Mouse (Mus musculus): Measurements from ENCODE around the gene Elmod3. TPM values are rescaled to one million over a fixed set of nuclear protein-coding genes. Genes with fewer than 3 reads are reported as not detected.

Gene Elmod3
- polyA plus RNA-seq, 1 experiment from 2014 or later = 16.7 TPM

DNA sequence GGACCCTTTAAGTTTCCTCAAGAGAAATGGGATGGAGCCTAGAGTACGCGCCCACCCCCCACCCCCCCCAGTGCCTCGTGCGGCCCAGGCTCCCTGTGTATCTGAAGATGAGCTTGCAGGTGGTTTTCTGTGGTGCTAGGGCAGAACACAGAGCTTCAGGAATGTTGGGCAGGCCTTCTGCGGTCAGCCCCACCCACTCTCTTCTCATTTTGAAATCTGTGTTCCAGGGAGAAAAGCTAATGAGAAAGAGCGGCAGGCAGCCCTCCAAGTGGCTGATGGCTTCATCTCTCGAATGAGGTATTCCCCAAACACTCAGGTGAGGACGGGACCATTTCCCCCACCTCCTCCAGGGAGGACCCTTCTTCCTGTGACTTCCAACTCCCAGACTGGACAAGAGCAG is 37.4 kb downstream of the Elmod3 start:
- Histone ChIP-seq H3K27ac (no peak overlapping the region), H3K4me3 (no peak overlapping the region), H3K9me3 (no peaks in the 10 kb centered on the region), H3K27me3 (no peaks in the 10 kb centered on the region), H3K9ac (no peak overlapping the region), H3K4me2 (replicated peaks) (no peak overlapping the region), H3K36me3 (no peaks in the 10 kb centered on the region), H3K4me1 (peaks cover 16% of the 10 kb centered on the region)
- 76% methylated on average over 8 of the region's 8 CpGs for WGBS
- ATAC-seq (ENCODE audit: low FRiP score, low read depth) = no peak

DNA sequence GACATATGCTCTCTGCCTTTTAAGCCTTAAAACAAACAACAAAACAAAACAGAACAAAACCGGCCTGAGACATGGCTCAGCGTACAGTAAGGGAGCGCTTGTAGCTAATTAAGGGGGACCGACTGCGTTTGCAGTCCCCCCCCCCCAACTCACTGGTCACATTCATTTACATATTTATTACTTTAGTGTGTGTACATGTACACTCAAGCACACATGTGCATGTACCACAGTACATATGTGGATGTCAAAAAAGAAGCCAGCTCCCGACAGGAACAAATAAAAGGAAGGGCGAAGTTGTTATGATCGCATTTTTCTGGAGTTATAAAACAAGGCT is 45.2 kb downstream of the Elmod3 start:
- H3K4me2 ChIP-seq (replicated peaks) = peak overlapping the region; percentile 68
- H3K9ac ChIP-seq = peak overlapping the region; percentile 58
- H3K27ac ChIP-seq = peak overlapping the region; percentile 79; the same call in 1 of the 2 replicates
- no peak; the same call in 1 of the 2 replicates for ATAC-seq (ENCODE audit: low FRiP score, low read depth)
- H3K9me3 ChIP-seq = no peaks in the 10 kb centered on the region
- 12% methylated on average over 8 of the region's 8 CpGs for WGBS
- H3K4me3 ChIP-seq = peak overlapping the region; percentile 44
- no peaks in the 10 kb centered on the region for H3K27me3 ChIP-seq
- peaks cover 28% of the 10 kb centered on the region for H3K4me1 ChIP-seq
- no peaks in the 10 kb centered on the region for H3K36me3 ChIP-seq

DNA sequence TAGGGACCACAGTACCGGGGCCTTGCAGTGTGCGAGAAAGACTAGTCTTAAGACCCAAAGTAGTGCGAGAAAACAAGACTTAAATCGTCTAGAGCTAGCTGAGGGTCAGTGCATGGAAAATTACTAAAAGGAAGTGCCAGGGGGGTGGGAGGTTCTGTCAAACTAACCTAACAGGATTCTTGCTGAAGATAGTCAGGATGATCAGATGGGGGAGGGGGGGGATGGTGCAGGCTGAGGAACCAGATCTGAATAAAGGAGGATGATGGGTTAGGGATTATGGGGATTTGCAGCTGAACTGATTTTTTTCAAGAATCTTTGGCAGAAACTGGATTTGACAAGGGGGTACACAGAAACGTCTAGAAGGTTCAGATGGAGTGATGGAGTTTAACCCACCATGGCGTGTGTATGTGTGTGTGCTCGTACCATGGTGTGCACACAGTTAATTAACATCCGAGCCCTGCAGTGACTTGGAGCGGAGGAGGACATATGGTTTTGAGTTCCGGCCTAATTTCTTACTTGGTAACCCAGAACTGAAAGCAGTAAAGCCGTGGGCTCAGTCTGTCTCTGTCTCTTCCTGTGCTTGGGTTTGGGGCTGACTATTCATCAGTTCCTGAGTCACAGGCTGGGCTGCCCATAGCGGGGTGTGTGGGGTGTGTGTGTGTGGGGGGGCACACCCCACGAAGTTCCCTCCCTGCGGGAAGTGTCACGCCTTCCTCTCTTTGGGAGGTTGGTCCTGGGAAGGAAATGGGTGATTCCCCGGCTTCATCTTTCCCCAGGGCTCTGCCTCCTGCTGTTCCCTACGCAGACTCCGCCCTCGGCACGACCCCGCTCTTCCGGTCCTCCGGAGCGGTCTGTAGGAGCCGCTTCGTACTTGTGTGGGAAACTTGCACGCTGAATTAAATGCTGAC is 45.8 kb downstream of the Elmod3 start:
- WGBS = 12% methylated on average over 27 of the region's 27 CpGs

DNA sequence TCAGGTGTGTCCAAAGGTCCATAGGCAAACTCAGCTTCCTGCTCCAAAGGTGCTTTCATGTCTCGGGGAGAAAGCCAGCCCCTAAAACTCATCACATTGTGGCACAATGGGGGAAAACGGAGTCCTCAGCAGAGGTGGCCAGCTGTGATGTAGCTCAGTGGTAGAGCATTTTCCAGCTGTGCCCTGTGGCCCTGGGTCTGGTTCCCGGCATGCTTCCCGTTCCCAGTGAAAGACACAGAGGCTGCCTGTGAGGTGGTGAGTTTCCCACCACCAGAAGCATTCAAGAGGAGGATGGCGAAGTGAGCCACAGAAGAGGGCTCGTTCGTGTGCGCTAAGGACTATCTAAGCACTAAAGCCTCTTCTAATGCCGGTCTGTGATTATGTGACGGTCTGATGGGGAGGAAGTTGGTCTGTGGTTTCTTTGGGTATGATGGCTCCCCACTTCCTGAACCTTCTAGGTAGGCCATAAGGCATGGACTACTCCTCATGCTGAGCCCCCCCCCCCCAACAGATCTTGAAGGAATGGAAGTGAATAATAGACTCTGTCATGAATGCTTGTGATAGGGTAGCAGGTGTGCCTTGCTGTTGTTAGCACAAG is 47.6 kb downstream of the Elmod3 start:
- Histone ChIP-seq H3K27me3 (no peaks in the 10 kb centered on the region), H3K4me3 (no peak overlapping the region), H3K9ac (no peak overlapping the region), H3K4me1 (peaks cover 29% of the 10 kb centered on the region), H3K4me2 (replicated peaks) (no peak overlapping the region), H3K9me3 (no peaks in the 10 kb centered on the region), H3K27ac (no peak overlapping the region), H3K36me3 (no peaks in the 10 kb centered on the region)
- ATAC-seq (ENCODE audit: low FRiP score, low read depth) = no peak
- 81% methylated on average over 10 of the region's 10 CpGs for WGBS

More for the DNA sequence above, 45.8 kb downstream of the Elmod3 start:
- peaks cover 28% of the 10 kb centered on the region for H3K4me1 ChIP-seq
- H3K27me3 ChIP-seq = no peaks in the 10 kb centered on the region
- peak overlapping the region; percentile 58 for H3K9ac ChIP-seq
- H3K36me3 ChIP-seq = no peaks in the 10 kb centered on the region
- peak overlapping the region; percentile 68 for H3K4me2 ChIP-seq (replicated peaks)
- peak; percentile 85 for ATAC-seq (ENCODE audit: low FRiP score, low read depth)
- H3K27ac ChIP-seq = peak overlapping the region; percentile 79
- H3K4me3 ChIP-seq = peak overlapping the region; percentile 44
- no peaks in the 10 kb centered on the region for H3K9me3 ChIP-seq

DNA sequence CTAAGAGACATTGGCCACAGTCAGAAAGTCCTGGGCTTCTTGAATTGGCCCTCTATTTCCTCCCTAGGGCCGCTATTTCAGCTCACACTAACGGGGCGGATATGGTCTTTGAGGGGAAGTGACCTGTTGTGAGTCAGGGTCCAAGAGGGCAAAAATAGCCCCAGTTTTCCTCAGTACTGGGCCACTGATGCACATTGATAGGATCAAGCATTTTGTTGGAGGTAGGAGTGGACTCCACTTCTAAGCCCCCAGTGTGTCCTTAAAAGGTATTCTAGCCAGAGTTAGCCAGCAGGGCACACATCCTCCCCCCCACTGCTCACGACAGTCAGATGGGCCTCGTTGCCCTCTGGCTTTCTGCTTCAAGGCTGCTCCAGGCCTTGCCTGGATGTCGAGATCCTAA is 48.2 kb downstream of the Elmod3 start:
- Histone ChIP-seq H3K36me3 (no peaks in the 10 kb centered on the region), H3K4me1 (peaks cover 34% of the 10 kb centered on the region), H3K9me3 (no peaks in the 10 kb centered on the region), H3K4me2 (replicated peaks) (peak overlapping the region; percentile 9; the same call in 1 of the 2 replicates), H3K27ac (no peak overlapping the region), H3K4me3 (no peak overlapping the region), H3K27me3 (no peaks in the 10 kb centered on the region), H3K9ac (no peak overlapping the region)
- 60% methylated on average over 6 of the region's 6 CpGs for WGBS
- no peak for ATAC-seq (ENCODE audit: low FRiP score, low read depth)

DNA sequence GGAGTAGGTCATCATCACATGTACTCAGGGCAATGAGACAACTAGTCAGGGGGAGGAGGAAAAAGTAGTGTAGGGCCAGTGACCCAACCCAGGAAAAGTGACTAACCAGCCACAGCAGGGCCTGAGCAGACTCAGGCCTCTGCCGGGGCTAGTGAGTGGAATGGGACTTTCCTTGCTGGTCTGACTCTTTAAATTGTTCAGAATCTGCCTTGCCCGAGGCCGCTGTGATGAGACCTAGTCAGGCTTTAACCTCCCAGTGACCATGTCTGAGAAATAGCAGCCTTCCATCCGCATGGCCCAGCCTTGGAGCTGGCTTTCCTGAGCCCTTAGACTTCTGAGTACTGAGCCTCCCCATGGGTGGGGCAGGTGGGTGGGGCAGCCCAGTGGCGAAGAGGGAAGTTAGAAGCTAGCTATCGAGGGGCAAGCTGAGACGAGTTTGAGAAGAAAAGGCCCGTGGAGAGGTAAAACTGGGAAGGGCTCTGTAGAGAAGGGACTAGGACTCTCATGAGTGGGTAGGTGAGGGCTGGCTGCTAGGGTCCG is 49.1 kb downstream of the Elmod3 start:
- Histone ChIP-seq H3K36me3 (no peaks in the 10 kb centered on the region), H3K9ac (0 out of 2 replicates have a peak overlapping the region, but pooled peaks have one; percentile 8), H3K27me3 (no peaks in the 10 kb centered on the region), H3K4me3 (no peak overlapping the region), H3K27ac (0 out of 2 replicates have a peak overlapping the region, but pooled peaks have one; percentile 10), H3K4me2 (replicated peaks) (peak overlapping the region; percentile 9; the same call in 1 of the 2 replicates), H3K4me1 (peaks cover 43% of the 10 kb centered on the region), H3K9me3 (no peaks in the 10 kb centered on the region)
- 67% methylated on average over 9 of the region's 9 CpGs for WGBS
- no peak for ATAC-seq (ENCODE audit: low FRiP score, low read depth)

DNA sequence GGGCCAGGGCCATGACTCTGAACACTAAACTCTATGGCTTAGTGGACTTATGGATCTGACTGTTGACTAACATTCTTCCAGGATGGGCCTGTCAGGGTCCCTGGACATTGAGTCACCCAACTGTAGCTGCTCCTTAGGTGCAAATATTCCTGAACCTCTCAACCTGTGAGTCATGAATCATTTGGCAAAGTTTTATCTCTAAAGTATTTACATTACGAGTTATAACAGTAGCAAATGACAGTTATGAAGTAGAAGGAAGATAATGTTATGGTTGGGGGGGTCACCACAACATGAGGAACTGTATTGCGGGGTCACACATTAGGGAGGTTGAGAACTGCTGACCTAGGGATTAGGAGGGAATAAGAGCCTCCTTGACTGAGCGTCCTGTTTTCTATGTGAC is 50.4 kb downstream of the Elmod3 start:
- WGBS = 84% methylated on average over 3 of the region's 3 CpGs
- no peak overlapping the region for H3K27ac ChIP-seq
- H3K4me3 ChIP-seq = no peak overlapping the region
- H3K9me3 ChIP-seq = no peaks in the 10 kb centered on the region
- H3K36me3 ChIP-seq = no peaks in the 10 kb centered on the region
- no peak overlapping the region for H3K9ac ChIP-seq
- no peak for ATAC-seq (ENCODE audit: low FRiP score, low read depth)
- H3K4me1 ChIP-seq = peaks cover 44% of the 10 kb centered on the region
- no peaks in the 10 kb centered on the region for H3K27me3 ChIP-seq
- H3K4me2 ChIP-seq (replicated peaks) = no peak overlapping the region

DNA sequence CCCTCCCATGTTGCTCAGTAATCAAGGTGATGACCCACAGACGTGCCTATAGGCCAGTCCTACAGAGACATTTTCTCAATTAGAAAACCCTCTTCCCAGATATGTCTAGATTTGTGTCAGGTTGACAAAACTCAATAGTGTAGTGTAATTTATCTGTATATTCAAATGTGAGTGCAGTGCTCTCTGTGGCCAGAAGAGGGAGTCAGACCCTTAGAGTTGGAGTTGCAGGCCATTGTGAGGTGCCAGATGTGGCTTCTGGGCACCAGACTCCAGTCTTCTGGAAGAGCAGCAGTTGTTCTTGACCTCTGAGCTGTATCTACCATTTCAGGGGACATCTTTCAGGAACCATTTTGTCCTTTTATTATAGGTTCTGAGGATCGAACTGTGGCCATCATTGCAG is 51.1 kb downstream of the Elmod3 start:
- H3K9me3 ChIP-seq = no peaks in the 10 kb centered on the region
- no peaks in the 10 kb centered on the region for H3K27me3 ChIP-seq
- H3K4me1 ChIP-seq = peaks cover 38% of the 10 kb centered on the region
- no peaks in the 10 kb centered on the region for H3K36me3 ChIP-seq
- H3K4me2 ChIP-seq (replicated peaks) = no peak overlapping the region
- WGBS = 94% methylated on average over 2 of the region's 2 CpGs
- no peak overlapping the region for H3K4me3 ChIP-seq
- H3K9ac ChIP-seq = no peak overlapping the region
- no peak overlapping the region for H3K27ac ChIP-seq
- ATAC-seq (ENCODE audit: low FRiP score, low read depth) = no peak

DNA sequence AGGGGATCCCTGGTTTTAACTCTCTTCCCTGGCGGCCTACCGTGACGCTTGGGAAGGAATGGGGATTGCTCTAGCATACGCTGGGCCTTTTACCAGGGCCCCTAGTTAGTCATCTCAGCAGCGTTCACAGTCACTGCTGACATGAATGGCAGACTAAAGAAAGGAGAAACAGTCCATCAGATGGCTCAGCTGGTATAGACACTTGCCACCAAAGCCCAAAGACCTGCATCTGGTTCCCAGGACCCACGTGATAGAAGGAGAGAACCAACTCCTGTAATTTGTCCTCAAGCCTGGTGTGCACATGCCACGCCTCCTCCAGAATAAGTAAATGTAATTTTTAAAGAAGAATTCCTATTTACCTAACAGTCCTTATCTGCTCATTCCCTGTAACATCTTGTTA is 52.8 kb downstream of the Elmod3 start:
- Histone ChIP-seq H3K4me2 (replicated peaks) (no peak overlapping the region), H3K9me3 (peaks cover 4% of the 10 kb centered on the region; the same call in 1 of the 2 replicates), H3K27me3 (no peaks in the 10 kb centered on the region), H3K9ac (no peak overlapping the region), H3K4me3 (no peak overlapping the region), H3K4me1 (peaks cover 26% of the 10 kb centered on the region), H3K36me3 (no peaks in the 10 kb centered on the region), H3K27ac (no peak overlapping the region; the same call in 1 of the 2 replicates)
- 47% methylated on average over 7 of the region's 7 CpGs for WGBS
- no peak for ATAC-seq (ENCODE audit: low FRiP score, low read depth)

DNA sequence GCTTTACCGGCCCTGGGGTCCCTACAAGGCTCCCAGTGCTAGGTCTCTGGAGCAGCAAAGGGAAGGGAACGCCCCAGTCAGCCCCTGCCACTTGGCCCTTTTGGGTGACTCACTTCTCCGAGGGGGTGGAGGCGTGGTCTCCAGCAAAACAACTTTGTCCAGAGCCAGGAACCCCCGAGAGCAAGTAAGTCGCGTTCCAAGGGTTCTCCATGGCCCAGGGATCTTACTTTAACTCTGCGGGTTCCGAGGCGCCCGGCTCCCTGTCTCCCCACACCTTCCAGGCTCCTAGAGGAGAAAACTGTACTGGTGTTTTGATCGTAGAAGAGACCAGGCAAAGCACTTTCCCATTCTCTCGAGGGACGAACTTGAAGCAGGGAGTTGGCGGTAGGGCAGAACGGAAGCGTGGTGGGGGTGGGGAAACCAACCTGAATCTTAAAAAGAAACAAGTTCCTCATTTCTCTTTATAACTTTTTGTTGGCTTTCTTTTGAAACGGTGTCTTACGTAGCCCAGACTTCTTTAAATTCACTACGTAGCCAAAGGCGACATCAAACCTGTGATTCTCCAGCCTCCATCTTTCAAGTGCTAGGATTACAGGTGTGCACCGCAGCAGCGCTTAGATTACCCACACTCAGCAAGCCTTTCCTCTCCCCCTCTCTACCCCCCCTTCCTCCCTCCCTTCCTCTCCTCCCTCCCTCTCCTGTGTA is 53.8 kb downstream of the Elmod3 start, which contains the start of gene Capg:
Gene Capg, plus strand, starts transcription at position 109 of the 705 bp plus-strand sequence.
- H3K4me1 ChIP-seq = peaks cover 26% of the 10 kb centered on the region
- peak within 1 kb of the TSS; percentile 39 for H3K4me3 ChIP-seq
- H3K27ac ChIP-seq = peak within 1 kb of the TSS; percentile 64
- H3K27me3 ChIP-seq = no peaks in the 10 kb centered on the region
- no peaks in the 10 kb centered on the region for H3K36me3 ChIP-seq
- H3K9me3 ChIP-seq = peaks cover 4% of the 10 kb centered on the region; the same call in 1 of the 2 replicates
- H3K9ac ChIP-seq = peak within 1 kb of the TSS; percentile 59
- peak; percentile 38 for ATAC-seq (ENCODE audit: low FRiP score, low read depth)
- 5% methylated on average over 23 of the region's 23 CpGs for WGBS
- peak within 1 kb of the TSS; percentile 63 for H3K4me2 ChIP-seq (replicated peaks)

DNA sequence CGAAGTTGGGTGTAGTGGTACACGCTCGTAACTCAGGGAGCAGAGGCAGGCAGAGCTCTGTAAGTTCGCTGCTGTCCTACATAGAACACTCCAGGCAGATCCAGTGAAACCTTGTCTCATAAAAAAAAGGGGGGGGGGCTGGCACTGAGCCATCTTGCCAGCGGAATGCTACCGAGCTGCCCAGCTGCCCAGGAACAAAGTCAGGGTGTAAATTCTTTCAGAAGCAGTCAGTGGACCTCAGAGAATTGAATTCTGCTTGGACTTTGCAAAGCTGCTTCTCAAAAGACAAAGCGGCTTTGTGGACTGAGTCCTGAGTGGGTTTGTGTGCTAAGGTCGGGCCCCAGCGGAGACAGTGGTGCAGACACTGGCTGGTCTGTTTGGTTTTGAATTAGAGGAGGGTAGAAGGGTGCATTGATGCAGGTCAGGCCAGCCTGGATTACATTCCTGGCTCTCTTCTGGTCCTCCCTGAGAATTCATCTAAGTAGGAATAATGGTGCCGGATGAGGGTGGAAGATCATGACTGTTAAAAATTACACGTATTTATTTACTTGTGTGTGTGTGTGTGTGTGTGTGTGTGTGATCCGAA is 54.9 kb downstream of the Elmod3 start:
- Histone ChIP-seq H3K9ac (no peak overlapping the region), H3K27ac (peak overlapping the region; percentile 64; the same call in 1 of the 2 replicates), H3K27me3 (no peaks in the 10 kb centered on the region), H3K4me2 (replicated peaks) (no peak overlapping the region), H3K4me1 (peaks cover 28% of the 10 kb centered on the region), H3K4me3 (no peak overlapping the region), H3K9me3 (peaks cover 4% of the 10 kb centered on the region; the same call in 1 of the 2 replicates), H3K36me3 (no peaks in the 10 kb centered on the region)
- ATAC-seq (ENCODE audit: low FRiP score, low read depth) = no peak
- 66% methylated on average over 12 of the region's 12 CpGs for WGBS
